Mouse (Mus musculus) heart, embryonic 16.5 days (tissue): ENCODE measurements around the gene Gtf2a1. TPM values are rescaled to one million over a fixed set of nuclear protein-coding genes. Genes with fewer than 3 reads are reported as not detected.

Experiments
- ATAC-seq: fragments of 200-750 bp; cut with Nextera tagmentation; replicated peaks from 2 replicates; pipeline ENCODE4 v1.8.0; 2017; ENCODE audit warnings: moderate number of reproducible peaks; ENCODE audit not compliant: insufficient read depth, low FRiP score; ENCODE audit errors: extremely low read depth
- H3K27ac ChIP-seq: fragments of 300-500 bp; sonication (generic); 2 replicates; pipeline ENCODE4 v1.5.1; 2014; ENCODE audit warnings: mild to moderate bottlenecking, low read length, control low read depth, moderate library complexity
- H3K27me3 ChIP-seq: fragments of 300-500 bp; sonication (generic); 2 replicates; pipeline ENCODE4 v1.6.1; 2014; ENCODE audit warnings: low read length, mixed read lengths; ENCODE audit not compliant: control insufficient read depth, insufficient read depth
- H3K36me3 ChIP-seq: fragments of 300-500 bp; sonication (generic); 2 replicates; pipeline ENCODE4 v1.6.1; 2014; ENCODE audit not compliant: control insufficient read depth, insufficient read depth
- H3K4me1 ChIP-seq: fragments of 300-500 bp; sonication (generic); 2 replicates; pipeline ENCODE4 v1.6.1; 2014; ENCODE audit warnings: low read length, mixed read lengths; ENCODE audit not compliant: control insufficient read depth, insufficient read depth
- H3K4me2 ChIP-seq: fragments of 300-500 bp; sonication (generic); 2 replicates; pipeline ENCODE4 v1.6.1; 2014; ENCODE audit warnings: low read depth, mild to moderate bottlenecking, control low read depth, low read length
- H3K4me3 ChIP-seq: fragments of 300-500 bp; sonication (generic); 2 replicates; pipeline ENCODE4 v1.5.1; 2014; ENCODE audit warnings: mild to moderate bottlenecking, control low read depth, low read length
- H3K9ac ChIP-seq: fragments of 300-500 bp; sonication (generic); 2 replicates; pipeline ENCODE4 v1.6.1; 2014; ENCODE audit warnings: low read length, control low read depth
- H3K9me3 ChIP-seq: fragments of 300-500 bp; sonication (generic); replicated peaks from 2 replicates; pipeline ENCODE4 v1.6.1; 2016; ENCODE audit warnings: low read length; ENCODE audit not compliant: control insufficient read depth
- WGBS: fragments of 180-500 bp; shearing (Covaris S2); extraction: QIAGEN DNeasy Blood & Tissue Kit; methylation state at CpG from one replicate; pipeline ENCODE4 v1.1.7; 2014; 5-methylcytosine and 5-hydroxymethylcytosine counted together
- polyA plus RNA-seq: library from polyadenylated mRNA; unstranded; fragments of >200 nt; fragmentation: Nextera tagmentation; extraction: Ambion mirVana; gene quantifications from 2 replicates; pipeline ENCODE4 v1.2.1, GENCODE M21; 2015

Gene Gtf2a1
- polyA plus RNA-seq, 1 experiment from 2014 or later = 28.9 TPM

- Histone ChIP-seq H3K4me1 (peaks cover 14% of the 10 kb centered on the region), H3K27me3 (no peaks in the 10 kb centered on the region), H3K36me3 (no peaks in the 10 kb centered on the region), H3K9ac (no peak overlapping the region), H3K4me3 (no peak overlapping the region), H3K27ac (no peak overlapping the region), H3K4me2 (no peak overlapping the region), H3K9me3 (no peaks in the 10 kb centered on the region)
- ATAC-seq = no peak
- 94% methylated on average over 3 of the region's 3 CpGs for WGBS
These were observed 1.8 kb upstream of the Gtf2a1 start for GRCm38 (mm10) chr12:91592128-91592527.

- Histone ChIP-seq H3K27ac (peak overlapping the region; percentile 97), H3K36me3 (no peaks in the 10 kb centered on the region)
These were observed 904 bp upstream of the Gtf2a1 start for GRCm38 (mm10) chr12:91591191-91591590.

DNA sequence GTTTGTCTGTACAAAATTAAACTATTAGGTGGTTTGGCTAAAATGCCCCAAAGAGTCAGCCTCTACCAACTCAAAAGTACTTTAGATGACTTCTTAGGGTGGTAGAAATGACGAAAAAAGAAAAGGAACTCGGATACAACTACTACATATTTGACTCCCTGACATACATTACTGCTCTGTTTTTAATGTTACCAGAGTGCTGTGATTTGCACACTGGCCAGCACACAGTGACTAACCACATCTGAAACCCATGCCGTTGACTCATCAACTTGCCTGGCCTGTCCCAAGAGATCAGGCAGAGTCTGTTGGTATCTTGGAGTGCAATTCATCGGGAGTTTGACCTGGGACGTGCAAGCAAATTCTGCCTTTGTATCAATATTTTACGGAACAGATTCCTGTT is 429 bp upstream of the Gtf2a1 start:
- Histone ChIP-seq H3K36me3 (peaks cover 3% of the 10 kb centered on the region; the same call in 1 of the 2 replicates), H3K4me1 (peaks cover 17% of the 10 kb centered on the region), H3K9ac (peak overlapping the region; percentile 90), H3K27ac (peak overlapping the region; percentile 97), H3K4me3 (peak overlapping the region; percentile 85), H3K9me3 (no peaks in the 10 kb centered on the region; the same call in 1 of the 2 replicates), H3K4me2 (peak overlapping the region; percentile 76), H3K27me3 (no peaks in the 10 kb centered on the region)
- 27% methylated on average over 6 of the region's 6 CpGs for WGBS
- no peak for ATAC-seq

More at GRCm38 (mm10) chr12:91591191-91591590, 904 bp upstream of the Gtf2a1 start:
- H3K9me3 ChIP-seq = no peaks in the 10 kb centered on the region
- ATAC-seq = no peak
- H3K4me1 ChIP-seq = peaks cover 17% of the 10 kb centered on the region
- peak overlapping the region; percentile 76 for H3K4me2 ChIP-seq
- H3K27me3 ChIP-seq = no peaks in the 10 kb centered on the region
- 96% methylated on average over 1 of the region's 1 CpGs for WGBS
- peak overlapping the region; percentile 90 for H3K9ac ChIP-seq
- H3K4me3 ChIP-seq = peak overlapping the region; percentile 85; the same call in 1 of the 2 replicates

GRCm38 (mm10) chr12:91589542-91589846 is 793 bp downstream of the Gtf2a1 start:
- H3K9me3 ChIP-seq = no peaks in the 10 kb centered on the region; the same call in 1 of the 2 replicates
- 0% methylated on average over 11 of the region's 11 CpGs for WGBS
- peaks cover 8% of the 10 kb centered on the region; the same call in 1 of the 2 replicates for H3K36me3 ChIP-seq
- H3K27ac ChIP-seq = peak overlapping the region; percentile 100
- H3K4me1 ChIP-seq = peaks cover 17% of the 10 kb centered on the region
- peak overlapping the region; percentile 85 for H3K4me3 ChIP-seq
- ATAC-seq = no peak
- peak overlapping the region; percentile 99 for H3K9ac ChIP-seq
- H3K27me3 ChIP-seq = no peaks in the 10 kb centered on the region
- H3K4me2 ChIP-seq = peak overlapping the region; percentile 69

GRCm38 (mm10) chr12:91588670-91589541 is 1.4 kb downstream of the Gtf2a1 start:
- H3K4me1 ChIP-seq = peaks cover 23% of the 10 kb centered on the region
- H3K27ac ChIP-seq = peak overlapping the region; percentile 100
- 0 out of 2 replicates have a peak, but pooled peaks have one; percentile 3 for ATAC-seq
- H3K27me3 ChIP-seq = no peaks in the 10 kb centered on the region
- H3K36me3 ChIP-seq = peaks cover 8% of the 10 kb centered on the region; the same call in 1 of the 2 replicates
- peak overlapping the region; percentile 85 for H3K4me3 ChIP-seq
- no peaks in the 10 kb centered on the region; the same call in 1 of the 2 replicates for H3K9me3 ChIP-seq
- under 1% methylated on average over 68 of the region's 83 CpGs for WGBS
- H3K4me2 ChIP-seq = peak overlapping the region; percentile 69
- H3K9ac ChIP-seq = peak overlapping the region; percentile 99

DNA sequence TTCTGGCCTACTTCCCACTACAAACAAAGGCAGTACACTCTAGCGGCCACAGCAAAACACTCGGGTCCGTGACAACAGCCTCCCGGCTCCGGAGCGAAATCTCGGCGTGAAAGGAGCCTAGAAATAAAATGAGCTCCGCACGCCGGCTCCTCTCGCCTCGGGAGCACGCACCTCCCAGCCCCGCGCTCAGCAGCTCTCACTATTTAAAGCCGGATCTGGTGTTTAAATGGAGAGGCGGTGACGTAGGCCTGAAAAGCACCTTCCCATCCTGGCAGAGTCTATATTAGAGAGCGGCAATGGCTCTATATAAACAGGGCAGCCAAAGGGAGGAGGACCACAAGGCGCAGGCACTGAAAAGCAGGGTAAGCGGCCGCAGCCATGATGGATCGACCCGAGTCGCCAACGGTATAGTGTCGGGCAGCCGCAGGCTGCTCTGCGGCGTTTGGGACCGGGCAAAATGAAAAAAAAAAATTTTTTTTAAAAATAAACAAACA is 2.1 kb downstream of the Gtf2a1 start:
- peak overlapping the region; percentile 85 for H3K4me3 ChIP-seq
- peak overlapping the region; percentile 100 for H3K27ac ChIP-seq
- under 1% methylated on average over 32 of the region's 32 CpGs for WGBS
- H3K4me2 ChIP-seq = peak overlapping the region; percentile 69
- H3K9me3 ChIP-seq = no peaks in the 10 kb centered on the region; the same call in 1 of the 2 replicates
- peaks cover 8% of the 10 kb centered on the region; the same call in 1 of the 2 replicates for H3K36me3 ChIP-seq
- H3K4me1 ChIP-seq = peaks cover 28% of the 10 kb centered on the region
- peak; percentile 87 for ATAC-seq
- H3K9ac ChIP-seq = peak overlapping the region; percentile 99
- no peaks in the 10 kb centered on the region for H3K27me3 ChIP-seq

DNA sequence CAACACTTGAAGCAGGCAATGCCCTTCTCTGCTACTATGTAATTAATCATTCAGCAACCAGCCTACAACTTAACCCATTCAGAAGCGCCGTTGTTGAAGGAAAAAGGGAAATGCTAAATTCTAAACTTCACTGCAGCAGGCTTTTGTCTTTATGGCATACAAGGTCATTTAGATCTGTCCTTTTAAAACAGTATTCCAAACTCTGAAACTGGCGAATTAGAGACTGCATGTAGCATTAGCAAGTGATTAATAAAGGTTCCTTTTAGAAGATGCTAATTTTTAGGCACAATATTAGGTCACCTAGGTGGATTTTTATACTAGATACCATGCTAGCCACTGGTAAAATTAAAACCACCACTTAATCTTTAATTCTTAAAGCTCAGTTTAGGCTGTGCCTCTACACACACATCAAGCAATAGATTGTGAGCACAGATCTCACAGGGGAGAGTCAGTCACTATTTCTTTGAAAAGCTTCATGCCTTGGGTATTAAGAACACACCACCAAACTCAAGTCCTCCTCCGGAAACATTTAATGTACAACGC is 2.7 kb downstream of the Gtf2a1 start:
- Histone ChIP-seq H3K4me3 (peak overlapping the region; percentile 85), H3K4me2 (peak overlapping the region; percentile 69), H3K4me1 (peaks cover 33% of the 10 kb centered on the region), H3K9me3 (no peaks in the 10 kb centered on the region; the same call in 1 of the 2 replicates), H3K9ac (peak overlapping the region; percentile 99), H3K27ac (peak overlapping the region; percentile 100), H3K27me3 (no peaks in the 10 kb centered on the region), H3K36me3 (peaks cover 8% of the 10 kb centered on the region; the same call in 1 of the 2 replicates)
- ATAC-seq = no peak
- WGBS = 20% methylated on average over 5 of the region's 5 CpGs

GRCm38 (mm10) chr12:91587077-91587476 is 3.2 kb downstream of the Gtf2a1 start:
- H3K27me3 ChIP-seq = no peaks in the 10 kb centered on the region
- peak overlapping the region; percentile 85 for H3K4me3 ChIP-seq
- peaks cover 10% of the 10 kb centered on the region; the same call in 1 of the 2 replicates for H3K36me3 ChIP-seq
- WGBS = 60% methylated on average over 3 of the region's 3 CpGs
- no peaks in the 10 kb centered on the region; the same call in 1 of the 2 replicates for H3K9me3 ChIP-seq
- H3K27ac ChIP-seq = no peak overlapping the region
- peaks cover 36% of the 10 kb centered on the region for H3K4me1 ChIP-seq
- ATAC-seq = no peak
- peak overlapping the region; percentile 69 for H3K4me2 ChIP-seq
- peak overlapping the region; percentile 99 for H3K9ac ChIP-seq
